Mouse (Mus musculus): Measurements from ENCODE around the gene Rsph1. TPM values are rescaled to one million over a fixed set of nuclear protein-coding genes. Genes with fewer than 3 reads are reported as not detected.
"Not testable (repeated sequence)": the region's sequence is repeated elsewhere in the genome, so short reads cannot be mapped to it uniquely, and the experiment has no call there.

The Rsph1 gene
- polyA plus RNA-seq, 1 experiment from 2014 or later = 0.46 TPM

DNA sequence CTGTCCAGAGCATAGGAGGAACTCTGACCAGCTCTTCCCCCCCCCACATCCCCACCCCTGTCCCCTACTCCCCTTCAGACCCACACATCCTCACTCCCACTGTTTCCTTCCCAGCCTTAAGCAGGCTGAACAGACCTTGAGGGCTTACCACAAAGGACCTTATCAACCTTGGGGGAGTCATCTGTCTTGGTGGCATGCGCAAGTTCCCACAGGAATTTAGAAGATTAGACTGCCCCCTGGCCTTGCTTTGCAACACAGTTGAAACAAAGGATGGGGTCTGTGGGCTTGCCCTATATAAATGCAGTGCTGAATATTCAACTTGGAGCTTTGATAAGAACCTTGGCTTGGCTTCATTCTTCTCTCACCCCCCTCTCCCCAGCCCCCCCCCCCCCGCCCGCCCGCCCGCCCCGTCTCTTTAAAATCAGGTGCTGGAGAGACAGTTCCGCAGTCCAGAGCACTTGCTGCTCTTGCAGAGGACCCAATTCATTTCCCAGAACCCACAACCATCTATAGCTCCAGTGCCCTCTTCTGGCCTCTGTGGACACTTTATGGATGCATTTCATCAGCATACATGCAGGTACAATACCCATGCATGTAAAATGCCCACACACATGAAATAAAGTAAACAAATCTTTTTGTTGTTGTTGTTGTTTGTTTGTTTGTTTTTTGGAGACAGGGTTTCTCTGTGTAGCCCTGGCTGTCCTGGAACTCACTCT, 5.9 kb downstream of the Rsph1 start:
- H3K27me3 ChIP-seq = no peaks in the 10 kb centered on the region
- 0 out of 2 replicates have a peak, but pooled peaks cover 4% of the 10 kb centered on the region for H3K4me1 ChIP-seq
- H3K9ac ChIP-seq = no peak overlapping the region
- ATAC-seq (ENCODE audit: insufficient number of reproducible peaks, insufficient read depth, low FRiP score, low TSS enrichment, low read depth) = no peak
- no peak overlapping the region for H3K4me3 ChIP-seq
- no peaks in the 10 kb centered on the region for H3K9me3 ChIP-seq
- H3K4me2 ChIP-seq = no peak overlapping the region
- H3K27ac ChIP-seq = no peak overlapping the region
- H3K36me3 ChIP-seq = no peaks in the 10 kb centered on the region
- WGBS = 45% methylated on average over 4 of the region's 7 CpGs

DNA sequence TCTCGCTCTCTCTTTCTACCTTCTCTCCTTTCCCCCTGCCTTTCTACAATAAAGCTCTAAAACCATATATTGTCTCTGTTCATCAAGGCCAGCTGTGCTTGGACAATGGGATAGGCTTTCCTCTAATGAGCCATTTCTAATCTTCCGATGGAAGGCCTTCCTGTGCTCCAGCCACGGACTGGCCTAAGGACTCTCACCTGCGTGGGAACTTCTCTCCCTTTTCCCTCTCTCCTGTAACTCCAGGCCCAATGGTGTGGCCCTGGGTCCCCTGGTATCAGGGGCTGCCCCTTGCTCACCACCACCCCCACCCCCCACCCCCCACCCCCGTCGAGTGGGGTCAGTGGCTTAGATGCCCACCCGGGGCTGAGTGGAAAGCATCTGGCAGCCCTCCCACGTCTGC, 6.4 kb downstream of the Rsph1 start:
- H3K4me1 ChIP-seq; H3K9me3 ChIP-seq; ATAC-seq (ENCODE audit: insufficient number of reproducible peaks, insufficient read depth, low FRiP score, low TSS enrichment, low read depth); H3K9ac ChIP-seq; H3K4me3 ChIP-seq; H3K36me3 ChIP-seq; H3K27ac ChIP-seq; H3K4me2 ChIP-seq; H3K27me3 ChIP-seq: not testable (repeated sequence)
- WGBS = 76% methylated on average over 8 of the region's 8 CpGs

DNA sequence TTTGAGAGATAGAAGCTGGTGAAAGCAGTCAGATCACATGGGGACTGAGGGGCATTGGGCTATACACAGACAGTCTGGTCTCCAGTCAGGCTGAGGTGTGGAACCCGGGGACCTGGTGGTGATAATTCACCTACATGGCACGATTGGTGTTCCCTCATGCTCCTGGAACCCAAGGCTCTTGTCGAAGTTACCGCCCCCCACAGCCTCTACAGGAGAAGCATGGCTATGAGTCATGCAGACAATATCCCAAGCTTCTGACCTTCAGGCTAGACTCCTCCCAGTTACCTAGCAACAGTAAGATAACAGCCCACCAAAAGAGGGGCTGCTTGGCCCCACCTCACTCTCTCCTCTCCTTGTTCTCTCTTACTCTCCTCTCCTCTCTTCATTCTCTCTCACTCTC, 6.9 kb downstream of the Rsph1 start:
- ATAC-seq (ENCODE audit: insufficient number of reproducible peaks, insufficient read depth, low FRiP score, low TSS enrichment, low read depth) = no peak
- Histone ChIP-seq H3K4me3 (no peak overlapping the region), H3K27ac (no peak overlapping the region)

DNA sequence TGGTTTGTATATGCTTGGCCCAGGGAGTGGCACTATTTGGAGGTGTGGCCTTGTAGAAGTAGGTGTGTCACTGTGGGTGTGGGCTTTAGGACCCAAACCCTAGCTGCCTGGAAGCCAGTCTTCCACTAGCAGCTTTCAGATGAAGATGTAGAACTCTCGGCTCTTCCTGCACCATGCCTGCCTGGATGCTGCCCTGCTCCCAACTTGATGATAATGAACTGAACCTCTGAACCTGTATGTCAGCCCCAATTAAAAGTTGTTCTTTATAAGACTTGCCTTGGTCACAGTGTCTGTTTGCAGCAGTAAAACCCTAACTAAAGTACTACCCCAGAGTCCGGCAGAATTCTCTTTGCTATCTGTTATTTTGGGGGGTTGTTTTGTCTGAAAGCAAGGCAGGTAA, 7.4 kb downstream of the Rsph1 start:
- Histone ChIP-seq H3K9me3 (no peaks in the 10 kb centered on the region), H3K4me3 (no peak overlapping the region), H3K9ac (no peak overlapping the region), H3K27me3 (no peaks in the 10 kb centered on the region), H3K4me1 (peaks cover 14% of the 10 kb centered on the region), H3K27ac (no peak overlapping the region), H3K4me2 (no peak overlapping the region), H3K36me3 (no peaks in the 10 kb centered on the region)
- no peak for ATAC-seq (ENCODE audit: insufficient number of reproducible peaks, insufficient read depth, low FRiP score, low TSS enrichment, low read depth)
- WGBS = 81% methylated on average over 2 of the region's 2 CpGs

More for the DNA sequence above, 6.9 kb downstream of the Rsph1 start:
- peaks cover 9% of the 10 kb centered on the region for H3K4me1 ChIP-seq
- H3K36me3 ChIP-seq = no peaks in the 10 kb centered on the region
- H3K27me3 ChIP-seq = no peaks in the 10 kb centered on the region
- H3K4me2 ChIP-seq = no peak overlapping the region
- WGBS = 93% methylated on average over 4 of the region's 4 CpGs
- no peak overlapping the region for H3K9ac ChIP-seq
- no peaks in the 10 kb centered on the region for H3K9me3 ChIP-seq

DNA sequence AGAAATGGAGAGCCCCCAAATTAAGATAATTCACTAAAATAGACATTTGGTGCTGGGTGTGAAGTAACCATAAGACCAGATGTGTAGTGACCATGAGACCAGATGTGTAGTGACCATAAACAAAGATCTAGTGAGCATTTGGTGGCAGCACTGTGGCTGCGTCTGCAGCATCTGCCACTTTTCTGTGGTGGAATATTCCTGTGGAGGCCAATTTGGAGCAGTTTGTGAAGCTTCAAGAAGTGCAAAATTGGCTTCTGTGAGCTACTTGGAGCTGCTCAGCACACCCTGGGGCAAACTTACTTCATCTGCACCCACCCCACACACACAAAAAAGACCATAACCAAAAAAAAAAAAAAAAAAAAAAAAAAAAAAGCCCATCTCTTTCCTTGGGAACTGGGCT, 9.2 kb downstream of the Rsph1 start:
- Histone ChIP-seq H3K4me2 (no peak overlapping the region), H3K36me3 (no peaks in the 10 kb centered on the region)
- 70% methylated on average over 1 of the region's 1 CpGs for WGBS

DNA sequence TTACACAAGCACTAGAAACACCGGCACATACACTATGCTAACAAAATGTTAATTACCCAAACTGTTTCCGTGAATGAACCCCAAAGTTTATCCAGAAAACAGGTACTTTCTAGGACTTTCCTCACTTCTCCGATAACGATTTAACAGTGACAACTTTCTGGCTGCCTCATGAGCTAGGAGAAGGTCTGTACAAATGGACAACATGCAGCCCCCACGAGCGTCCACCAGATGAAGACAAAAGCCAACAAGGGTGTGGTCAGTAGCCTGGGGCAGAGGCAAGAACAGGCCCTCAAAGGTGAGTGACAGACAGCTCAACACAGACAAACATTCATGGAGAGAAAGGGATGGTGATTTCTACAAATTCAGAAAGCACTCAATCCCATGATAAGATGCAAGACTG, 9.6 kb downstream of the Rsph1 start:
- H3K36me3 ChIP-seq = no peaks in the 10 kb centered on the region
- 69% methylated on average over 6 of the region's 6 CpGs for WGBS
- no peak overlapping the region for H3K9ac ChIP-seq
- no peak overlapping the region for H3K27ac ChIP-seq
- no peak for ATAC-seq (ENCODE audit: insufficient number of reproducible peaks, insufficient read depth, low FRiP score, low TSS enrichment, low read depth)
- no peak overlapping the region for H3K4me2 ChIP-seq
- no peaks in the 10 kb centered on the region for H3K27me3 ChIP-seq
- peaks cover 16% of the 10 kb centered on the region for H3K4me1 ChIP-seq
- H3K9me3 ChIP-seq = no peaks in the 10 kb centered on the region
- H3K4me3 ChIP-seq = no peak overlapping the region

More for the DNA sequence above, 9.2 kb downstream of the Rsph1 start:
- Histone ChIP-seq H3K4me1 (peaks cover 16% of the 10 kb centered on the region), H3K27ac (no peak overlapping the region), H3K4me3 (no peak overlapping the region), H3K27me3 (no peaks in the 10 kb centered on the region), H3K9ac (no peak overlapping the region), H3K9me3 (no peaks in the 10 kb centered on the region)
- ATAC-seq (ENCODE audit: insufficient number of reproducible peaks, insufficient read depth, low FRiP score, low TSS enrichment, low read depth) = no peak

DNA sequence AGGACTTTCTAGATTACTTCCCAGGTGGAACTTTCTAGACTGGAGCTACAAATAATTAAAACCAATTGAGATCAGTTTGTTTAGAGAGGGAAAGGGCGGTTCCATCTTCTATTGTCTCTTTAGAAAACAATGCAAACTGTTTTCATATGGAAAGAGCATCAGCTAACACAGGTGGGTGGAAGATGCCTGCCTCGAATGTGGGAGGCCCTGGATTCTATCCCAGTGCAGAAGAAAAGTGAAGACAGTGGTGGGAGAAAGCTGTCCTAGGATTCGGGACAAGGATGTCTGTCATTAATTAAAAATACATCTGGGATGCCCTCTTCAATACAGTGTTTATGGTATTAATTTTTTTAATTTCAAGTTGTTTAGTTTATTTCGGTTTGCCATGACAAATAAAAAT, 10.0 kb downstream of the Rsph1 start:
- H3K4me1 ChIP-seq = peaks cover 16% of the 10 kb centered on the region
- no peaks in the 10 kb centered on the region for H3K36me3 ChIP-seq
- H3K27ac ChIP-seq = no peak overlapping the region
- no peak overlapping the region for H3K4me3 ChIP-seq
- no peaks in the 10 kb centered on the region for H3K27me3 ChIP-seq
- no peak for ATAC-seq (ENCODE audit: insufficient number of reproducible peaks, insufficient read depth, low FRiP score, low TSS enrichment, low read depth)
- no peaks in the 10 kb centered on the region for H3K9me3 ChIP-seq
- H3K9ac ChIP-seq = no peak overlapping the region
- no peak overlapping the region for H3K4me2 ChIP-seq
- 55% methylated on average over 4 of the region's 4 CpGs for WGBS

DNA sequence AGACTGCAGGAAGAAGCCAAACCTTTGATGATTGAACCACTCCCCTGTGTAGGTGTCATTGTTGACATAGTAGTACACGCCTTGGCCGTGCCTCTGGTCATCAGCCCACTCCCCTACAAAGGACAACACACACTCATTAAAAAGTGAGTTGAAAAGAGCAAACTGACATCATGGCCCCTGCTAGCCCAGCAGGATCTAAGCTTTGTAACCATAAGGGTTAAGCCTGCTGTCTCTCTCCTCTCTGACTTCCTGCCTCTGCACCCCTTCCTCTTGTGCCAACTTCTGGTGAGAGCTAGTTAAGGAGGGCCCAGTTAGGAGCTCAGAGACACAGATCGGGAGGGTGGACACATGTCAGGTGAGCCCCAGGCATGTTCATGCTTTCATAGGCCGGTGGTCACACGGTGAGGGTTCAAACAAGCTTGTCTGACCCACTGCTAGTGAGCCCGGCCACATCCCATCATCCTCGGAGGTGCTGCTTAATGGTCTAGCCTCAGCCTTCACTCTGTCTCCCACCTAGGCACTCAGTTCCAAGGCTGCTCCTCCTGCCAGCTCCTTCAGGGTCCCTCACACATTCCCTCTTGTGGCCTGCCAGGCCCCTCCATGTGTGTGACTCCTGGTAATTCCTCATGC, 10.7 kb downstream of the Rsph1 start:
- Histone ChIP-seq H3K9me3 (no peaks in the 10 kb centered on the region), H3K27ac (no peak overlapping the region), H3K9ac (no peak overlapping the region), H3K36me3 (no peaks in the 10 kb centered on the region), H3K27me3 (no peaks in the 10 kb centered on the region), H3K4me1 (peaks cover 16% of the 10 kb centered on the region), H3K4me2 (no peak overlapping the region), H3K4me3 (no peak overlapping the region)
- no peak for ATAC-seq (ENCODE audit: insufficient number of reproducible peaks, insufficient read depth, low FRiP score, low TSS enrichment, low read depth)
- WGBS = 86% methylated on average over 7 of the region's 7 CpGs

DNA sequence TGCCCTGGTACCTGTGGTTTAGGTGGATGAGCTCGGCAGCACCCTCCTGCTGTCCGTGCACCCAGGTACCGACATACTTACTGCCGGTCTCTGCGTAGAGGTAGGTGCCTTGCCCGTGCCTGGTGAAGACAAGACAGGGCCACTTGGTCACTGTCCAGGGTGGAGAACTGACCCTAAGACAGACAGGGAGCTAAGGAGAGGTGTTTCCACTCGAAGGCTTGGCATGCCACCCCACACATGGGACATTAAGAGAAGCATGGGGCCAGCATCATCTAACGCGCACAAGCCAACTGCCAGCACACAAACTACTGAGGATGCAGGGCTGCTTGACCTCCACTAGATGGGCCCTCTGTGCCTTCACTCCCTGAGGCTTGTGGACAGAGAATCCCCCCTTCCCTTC, 11.4 kb downstream of the Rsph1 start:
- ATAC-seq (ENCODE audit: insufficient number of reproducible peaks, insufficient read depth, low FRiP score, low TSS enrichment, low read depth) = no peak
- Histone ChIP-seq H3K9me3 (no peaks in the 10 kb centered on the region), H3K27me3 (no peaks in the 10 kb centered on the region), H3K4me3 (no peak overlapping the region), H3K9ac (no peak overlapping the region), H3K36me3 (no peaks in the 10 kb centered on the region), H3K4me2 (no peak overlapping the region), H3K27ac (no peak overlapping the region), H3K4me1 (peaks cover 16% of the 10 kb centered on the region)
- 87% methylated on average over 9 of the region's 9 CpGs for WGBS

DNA sequence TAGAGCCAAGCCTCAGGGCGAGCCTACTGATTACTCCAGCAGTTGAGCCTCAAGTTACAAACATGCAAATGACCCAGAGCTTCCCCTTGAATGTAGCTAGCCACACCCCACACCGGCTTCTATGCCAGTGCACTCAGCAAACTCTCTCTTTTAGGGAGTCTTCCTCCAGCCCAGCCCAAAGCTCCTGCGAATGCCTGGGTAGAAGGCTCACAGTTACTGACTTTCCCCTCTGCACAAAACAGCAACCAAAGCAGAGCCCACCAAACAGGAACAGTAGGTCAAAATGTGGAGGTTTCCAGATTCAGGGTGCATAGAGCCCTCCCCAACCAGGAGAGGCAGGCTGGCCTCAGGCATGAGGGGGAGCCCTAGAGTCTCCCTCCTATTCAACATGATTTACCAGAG, 12.0 kb downstream of the Rsph1 start:
- no peak overlapping the region for H3K9ac ChIP-seq
- no peaks in the 10 kb centered on the region for H3K9me3 ChIP-seq
- ATAC-seq (ENCODE audit: insufficient number of reproducible peaks, insufficient read depth, low FRiP score, low TSS enrichment, low read depth) = no peak
- H3K27ac ChIP-seq = no peak overlapping the region
- no peaks in the 10 kb centered on the region for H3K27me3 ChIP-seq
- no peaks in the 10 kb centered on the region for H3K36me3 ChIP-seq
- WGBS = 9% methylated on average over 3 of the region's 3 CpGs
- no peak overlapping the region for H3K4me2 ChIP-seq
- H3K4me3 ChIP-seq = no peak overlapping the region
- peaks cover 16% of the 10 kb centered on the region for H3K4me1 ChIP-seq

DNA sequence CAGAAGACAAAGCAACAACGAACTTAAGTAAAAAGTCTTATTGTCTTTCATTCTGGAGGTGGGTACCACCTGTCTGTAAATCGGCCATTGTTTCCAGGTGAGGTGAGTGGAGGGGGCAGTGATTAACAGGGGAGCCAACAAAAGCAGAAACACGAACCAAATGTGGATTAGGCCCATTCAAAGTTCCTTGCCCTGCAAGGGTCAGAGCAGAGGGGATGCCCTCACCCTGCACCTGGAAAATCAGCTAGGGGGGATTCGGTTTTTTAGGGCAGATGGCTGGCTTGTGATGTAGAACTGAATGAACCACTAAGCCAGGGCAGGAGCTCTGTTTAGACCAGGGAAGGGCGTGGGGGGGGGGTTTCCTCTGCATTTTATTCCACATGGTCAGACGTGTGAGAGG, 12.8 kb downstream of the Rsph1 start:
- Histone ChIP-seq H3K27ac (no peak overlapping the region), H3K9me3 (no peaks in the 10 kb centered on the region), H3K4me3 (no peak overlapping the region), H3K4me2 (no peak overlapping the region), H3K27me3 (no peaks in the 10 kb centered on the region), H3K9ac (no peak overlapping the region), H3K36me3 (no peaks in the 10 kb centered on the region), H3K4me1 (peaks cover 16% of the 10 kb centered on the region)
- no peak for ATAC-seq (ENCODE audit: insufficient number of reproducible peaks, insufficient read depth, low FRiP score, low TSS enrichment, low read depth)
- WGBS = 46% methylated on average over 6 of the region's 6 CpGs

DNA sequence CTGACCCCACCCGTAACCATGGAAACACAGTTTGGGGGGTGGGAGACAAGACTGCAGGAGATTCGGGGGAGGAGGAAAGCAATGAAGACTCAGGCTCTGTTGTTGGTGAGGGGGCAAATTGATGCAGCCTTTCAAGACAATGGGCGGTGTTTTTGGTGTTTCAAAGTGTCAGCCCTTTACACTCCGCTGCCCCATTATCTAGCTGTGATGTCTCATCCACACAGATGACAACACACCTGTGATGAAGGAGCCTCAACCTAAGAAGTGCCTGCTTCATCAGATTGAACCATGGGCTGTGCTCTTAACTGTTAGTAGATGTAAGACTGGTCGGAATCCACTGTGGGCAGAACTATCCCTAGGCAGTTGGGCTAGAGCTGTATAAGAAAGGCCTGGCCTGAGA, 13.4 kb downstream of the Rsph1 start:
- Histone ChIP-seq H3K36me3 (no peaks in the 10 kb centered on the region), H3K27ac (no peak overlapping the region), H3K9me3 (no peaks in the 10 kb centered on the region), H3K9ac (no peak overlapping the region), H3K4me2 (no peak overlapping the region), H3K4me3 (no peak overlapping the region), H3K4me1 (peaks cover 16% of the 10 kb centered on the region), H3K27me3 (no peaks in the 10 kb centered on the region)
- 88% methylated on average over 5 of the region's 5 CpGs for WGBS
- no peak for ATAC-seq (ENCODE audit: insufficient number of reproducible peaks, insufficient read depth, low FRiP score, low TSS enrichment, low read depth)

All from embryonic facial prominence, embryonic 13.5 days (tissue).